Mouse (Mus musculus) megakaryocyte, embryonic 14.5 days (primary cell): ENCODE results near the gene Hlcs.

Experiments used
- FLI1 ChIP-seq: IDR thresholded peaks from 2 replicates; pipeline ENCODE4 v1.6.1; 2012; ENCODE audit warnings: low read length, inconsistent platforms, mixed read lengths
- GATA1 ChIP-seq: IDR thresholded peaks from 3 replicates; pipeline ENCODE4 v1.6.1; 2012; ENCODE audit warnings: mixed read lengths, low read length, inconsistent platforms, borderline replicate concordance

- TF ChIP-seq GATA1 (no peak), FLI1 (no peak)
Observed at GRCm38 (mm10) chr16:94239567-94239966, 73.8 kb downstream of the Hlcs start.
